Mouse (Mus musculus) liver, postnatal 0 days (tissue): Measurements from ENCODE around the gene Itga3.

ENCODE experiments used
- CTCF ChIP-seq: sonication (generic); IDR thresholded peaks from 2 replicates; pipeline ENCODE4 v1.5.1; 2016; ENCODE audit warnings: antibody characterized with exemption, low read depth
- EP300 ChIP-seq: IDR thresholded peaks from 2 replicates; pipeline ENCODE4 v1.6.1; 2016; ENCODE audit warnings: antibody characterized with exemption, low read depth, mild to moderate bottlenecking

DNA sequence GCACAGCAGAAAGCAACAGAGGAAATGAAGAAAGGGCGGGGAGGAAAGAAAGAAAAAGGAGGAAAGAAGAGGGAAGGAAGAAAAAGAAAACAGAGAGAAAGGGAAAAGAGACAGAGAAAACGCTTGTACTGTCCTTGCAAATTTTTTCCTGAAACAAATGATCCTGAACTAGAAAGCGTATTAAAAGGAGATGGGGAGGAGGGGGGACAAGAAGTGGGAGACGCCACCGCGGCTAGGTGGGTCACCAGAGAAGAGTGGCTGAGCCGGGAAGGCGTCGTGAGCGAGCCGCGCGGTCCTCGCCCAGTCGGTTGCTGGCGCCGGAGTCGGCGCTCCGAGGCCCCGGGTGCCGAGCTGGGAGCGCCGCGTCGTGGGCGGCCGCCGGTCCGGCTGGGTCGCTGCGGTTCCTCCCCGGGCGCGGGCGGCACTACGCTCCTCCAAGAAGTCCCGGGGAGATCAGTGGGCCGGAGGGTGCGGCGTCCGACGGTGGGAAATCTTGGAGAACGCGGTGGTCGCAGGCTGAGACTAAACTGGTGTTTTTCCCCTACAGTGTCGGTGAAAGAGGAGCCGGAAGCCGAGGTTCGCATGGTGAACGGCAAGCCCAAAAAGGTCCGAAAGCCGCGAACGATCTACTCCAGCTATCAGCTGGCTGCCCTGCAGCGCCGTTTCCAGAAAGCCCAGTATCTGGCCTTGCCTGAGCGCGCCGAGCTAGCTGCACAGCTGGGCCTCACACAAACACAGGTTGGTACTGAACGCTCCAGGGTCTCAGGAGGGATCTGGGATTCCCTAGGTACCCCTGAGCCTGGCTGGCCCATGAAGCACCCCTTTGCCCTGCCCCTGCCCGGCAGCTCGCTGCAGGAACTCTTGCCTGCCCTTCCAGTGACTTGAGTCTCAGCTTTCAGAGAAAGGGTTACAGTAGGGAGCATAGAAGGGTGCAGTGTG, 44.8 kb upstream of the Itga3 start:
- TF ChIP-seq CTCF (no peak), EP300 (no peak)
